9 mouse cellular contexts compared by ENCODE assay signal in the genomic region with DNA sequence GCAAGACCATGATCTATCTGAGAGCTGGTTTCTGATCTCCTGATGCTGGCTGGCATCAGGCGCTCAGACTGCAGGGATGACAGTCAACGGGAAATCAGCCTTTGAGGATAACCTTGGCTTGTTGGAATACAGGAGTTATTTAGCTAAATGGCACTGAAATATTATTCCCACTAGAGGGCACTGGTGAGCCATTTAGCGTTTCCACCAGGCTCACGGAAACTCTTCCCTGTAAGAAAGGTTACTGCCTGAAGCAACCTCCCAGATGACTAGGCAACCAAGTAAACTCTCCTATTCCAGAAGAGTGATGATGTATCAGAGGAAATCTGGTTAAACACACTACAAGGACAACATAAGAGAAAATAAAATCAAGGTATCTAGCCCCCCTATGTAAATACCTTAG. TPM values are rescaled to one million over a fixed set of nuclear protein-coding genes. Genes with fewer than 3 reads are reported as not detected.
DNase-seq lines count a peak whose midpoint lies in the region; ATAC-seq and TF ChIP-seq lines count a peak whose summit lies in the region.
"Had no signal": no experiment of that assay in that cellular context is flagged by ENCODE, and none has a peak within 500 bp of the region (broad histone marks: within the 10 kb centered on the region; RNA-seq: fewer than 3 reads in every experiment).

No protein-coding gene starts in this region.

- ATAC-seq in kidney, postnatal 0 days (replicated peaks; ENCODE audit: low FRiP score, low read depth), result no peak
- ATAC-seq in limb, embryonic 14.5 days (ENCODE audit: low FRiP score, low read depth), result no peak

- no peak for TF ChIP-seq POLR2A in limb, embryonic 14.5 days (IDR thresholded peaks at IDR 0.05; ENCODE audit: borderline replicate concordance, extremely low read depth, insufficient read depth, insufficient read length)

- in situ Hi-C loops in ES-E14 (cut with MboI; ENCODE audit: low sequenced_read_pairs in 2 of 2, unreplicated experiment in 2 of 2), result no loop called here

- peak; percentile 92 for DNase-seq in CD4-positive, CD25-positive, alpha-beta regulatory T cell, adult 2 months (ENCODE audit: low read depth, low spot score)
- peak; percentile 92 for DNase-seq in ES-E14 (ENCODE audit: low read depth, low spot score)
- peak; percentile 81 for DNase-seq in c-Kit-positive CD71-positive TER-119-positive erythroid progenitor cells, embryonic 14.5 days (ENCODE audit: low spot score)
- peak; percentile 38 to 72 for DNase-seq in frontal cortex, postnatal 25 days (ENCODE audit: low spot score in 2 of 2)
- peak; percentile 95 for DNase-seq in kidney, postnatal 0 days (ENCODE audit: low spot score)
- peak; percentile 93 for DNase-seq in limb, embryonic 14.5 days (ENCODE audit: low spot score)
- peak; percentile 32 for DNase-seq in ovary, postnatal 36 days (ENCODE audit: low spot score)
- peak; percentile 74 for DNase-seq in yolk sac, embryonic 10.5 days (ENCODE audit: low spot score)

- no peak overlapping the region for H3K27ac ChIP-seq in ES-E14 (ENCODE audit: insufficient read depth, low read depth, low read length, poor library complexity, severe bottlenecking)
- H3K27ac ChIP-seq in kidney, postnatal 0 days, result no peak overlapping the region
- H3K27ac ChIP-seq in limb, embryonic 14.5 days (replicated peaks; ENCODE audit: low read depth, low read length), result no peak overlapping the region
- H3K27ac ChIP-seq: limb, embryonic 15.5 days had no signal

- H3K4me3 ChIP-seq in ES-E14 (ENCODE audit: insufficient read depth in 1 of 2, low read depth in 1 of 2, low read length in 2 of 2, poor library complexity in 1 of 2, severe bottlenecking in 1 of 2), result no peak overlapping the region
- H3K4me3 ChIP-seq in kidney, postnatal 0 days (replicated peaks; ENCODE audit: low read depth, low read length), result no peak overlapping the region
- H3K4me3 ChIP-seq in limb, embryonic 14.5 days (replicated peaks; ENCODE audit: low read length), result no peak overlapping the region
- H3K4me3 ChIP-seq: limb, embryonic 15.5 days had no signal

- H3K9ac ChIP-seq in ES-E14 (ENCODE audit: insufficient read depth, low read depth, low read length, poor library complexity, severe bottlenecking), result no peak overlapping the region
- no peak overlapping the region for H3K9ac ChIP-seq in kidney, postnatal 0 days (ENCODE audit: low read depth, low read length)
- H3K9ac ChIP-seq in limb, embryonic 14.5 days (ENCODE audit: low read depth, low read length, severe bottlenecking), result no peak overlapping the region
- H3K9ac ChIP-seq: limb, embryonic 15.5 days had no signal

- H3K4me2 ChIP-seq in kidney, postnatal 0 days (ENCODE audit: low read length), result no peak overlapping the region
- no peak overlapping the region for H3K4me2 ChIP-seq in limb, embryonic 14.5 days (replicated peaks; ENCODE audit: low read depth, low read length, severe bottlenecking)
- H3K4me2 ChIP-seq: limb, embryonic 15.5 days had no signal

- no peaks in the 10 kb centered on the region for H3K27me3 ChIP-seq in kidney, postnatal 0 days (ENCODE audit: insufficient read depth, low read length)
- H3K27me3 ChIP-seq in limb, embryonic 14.5 days (ENCODE audit: control insufficient read depth, insufficient read depth, low read length), result no peaks in the 10 kb centered on the region
- H3K27me3 ChIP-seq: limb, embryonic 15.5 days had no signal

- peaks cover 0 to 3% of the 10 kb centered on the region in 2 experiments; a peak in 1 of 4 replicates for H3K4me1 ChIP-seq in ES-E14 (ENCODE audit: control insufficient read depth in 2 of 2, insufficient read depth in 2 of 2, low read length in 2 of 2, poor library complexity in 1 of 2)
- H3K4me1 ChIP-seq in kidney, postnatal 0 days (replicated peaks; ENCODE audit: insufficient read depth, low read length), result peaks cover 3% of the 10 kb centered on the region
- H3K4me1 ChIP-seq in limb, embryonic 14.5 days (ENCODE audit: control insufficient read depth, insufficient read depth, low read length), result peaks cover 7% of the 10 kb centered on the region; the same call in 1 of the 2 replicates

- WGBS in kidney, postnatal 0 days, result 4% methylated on average over 4 of the region's 4 CpGs
- 2% methylated on average over 4 of the region's 4 CpGs for WGBS in limb, embryonic 14.5 days

- no peaks in the 10 kb centered on the region for H3K36me3 ChIP-seq in ES-E14 (ENCODE audit: control insufficient read depth, insufficient read depth, low read length, poor library complexity, severe bottlenecking)
- no peaks in the 10 kb centered on the region for H3K36me3 ChIP-seq in kidney, postnatal 0 days (ENCODE audit: insufficient read depth, low read length)
- no peaks in the 10 kb centered on the region for H3K36me3 ChIP-seq in limb, embryonic 14.5 days (ENCODE audit: control insufficient read depth, insufficient read depth, low read length)
- H3K36me3 ChIP-seq: limb, embryonic 15.5 days had no signal

- TF ChIP-seq CTCF in kidney, postnatal 0 days (IDR thresholded peaks at IDR 0.05; ENCODE audit: low read depth), result peak; percentile 93

- H3K9me3 ChIP-seq in ES-E14 (ENCODE audit: control insufficient read depth, insufficient read depth, low read depth, low read length), result no peaks in the 10 kb centered on the region
- H3K9me3 ChIP-seq in kidney, postnatal 0 days (replicated peaks; ENCODE audit: low read length), result no peaks in the 10 kb centered on the region
- no peaks in the 10 kb centered on the region for H3K9me3 ChIP-seq in limb, embryonic 14.5 days (ENCODE audit: control insufficient read depth, low read length)
- H3K9me3 ChIP-seq: limb, embryonic 15.5 days had no signal

TF ChIP-seq in ES-E14, 5 proteins besides CTCF, POLR2A, EP300 and RAD21:
- TF ChIP-seq MAFK (IDR thresholded peaks at IDR 0.05; ENCODE audit: insufficient read depth, low read depth, low read length) (peak; percentile 24; the same call in 1 of the 2 replicates), ZC3H11A (IDR thresholded peaks at IDR 0.05; ENCODE audit: borderline replicate concordance, low read depth, low read length) (peak; percentile 98), HCFC1 (IDR thresholded peaks at IDR 0.05; ENCODE audit: borderline replicate concordance, insufficient read depth, low read length) (no peak)

RNA-seq across cellular contexts. Expression of a gene that starts 25.8 kb away (rescaled TPM):
- total RNA-seq in ES-E14 (2012; rRNA removed), result 71.3 and 104 TPM in 2 replicates
- polyA plus RNA-seq in kidney, postnatal 0 days (2015; fragmentation: Nextera tagmentation; extraction: Ambion mirVana), result 383 and 402 TPM in 2 replicates
- 106 and 111 TPM in 2 replicates for polyA plus RNA-seq in limb, embryonic 14.5 days (2012; rRNA removed)
- 296 and 311 TPM in 2 replicates for polyA plus RNA-seq in limb, embryonic 14.5 days (2014; fragmentation: Nextera tagmentation; extraction: Ambion mirVana)

RNA-seq across cellular contexts. Expression of a gene that starts 43.1 kb away (rescaled TPM):
- 39.6 and 58.2 TPM in 2 replicates for total RNA-seq in ES-E14 (2012; rRNA removed)
- 86.4 and 90.6 TPM in 2 replicates for polyA plus RNA-seq in kidney, postnatal 0 days (2015; fragmentation: Nextera tagmentation; extraction: Ambion mirVana)
- polyA plus RNA-seq in limb, embryonic 14.5 days (2012; rRNA removed), result 96.6 and 97.6 TPM in 2 replicates
- 107 and 122 TPM in 2 replicates for polyA plus RNA-seq in limb, embryonic 14.5 days (2014; fragmentation: Nextera tagmentation; extraction: Ambion mirVana)

Comparison
In these comparisons a context has a peak if more than half of its experiments do, and no peak if none do; other contexts are left out.
1. DNase-seq: peak in every context shown above with its lines; median percentile 95 in kidney, postnatal 0 days; 93 in limb, embryonic 14.5 days; 92 in CD4-positive, CD25-positive, alpha-beta regulatory T cell, adult 2 months; 92 in ES-E14; 81 in c-Kit-positive CD71-positive TER-119-positive erythroid progenitor cells, embryonic 14.5 days; 74 in yolk sac, embryonic 10.5 days; 55 in frontal cortex, postnatal 25 days; 32 in ovary, postnatal 36 days.